Mouse (Mus musculus) stomach, embryonic 14.5 days (tissue): ENCODE results near the gene Prm1. TPM values are rescaled to one million over a fixed set of nuclear protein-coding genes. Genes with fewer than 3 reads are reported as not detected.

Experiments used
- ATAC-seq: fragments of 200-750 bp; cut with Nextera tagmentation; 2 replicates; pipeline ENCODE4 v1.8.0; 2017; ENCODE audit warnings: low read depth, moderate TSS enrichment; ENCODE audit not compliant: insufficient number of reproducible peaks, insufficient read depth, low FRiP score
- H3K27ac ChIP-seq: fragments of 300-500 bp; sonication (generic); 2 replicates; pipeline ENCODE4 v1.5.1; 2014; ENCODE audit warnings: mild to moderate bottlenecking, low read length, moderate library complexity, mixed read lengths
- H3K27me3 ChIP-seq: fragments of 300-500 bp; sonication (generic); 2 replicates; pipeline ENCODE4 v1.6.1; 2014; ENCODE audit warnings: low read length, control low read depth, mixed read lengths; ENCODE audit not compliant: control insufficient read depth, insufficient read depth
- H3K36me3 ChIP-seq: fragments of 300-500 bp; sonication (generic); 2 replicates; pipeline ENCODE4 v1.6.1; 2014; ENCODE audit warnings: mild to moderate bottlenecking, control low read depth, low read length, moderate library complexity, mixed read lengths; ENCODE audit not compliant: control insufficient read depth, insufficient read depth
- H3K4me1 ChIP-seq: fragments of 300-500 bp; sonication (generic); 2 replicates; pipeline ENCODE4 v1.6.1; 2014; ENCODE audit warnings: low read length, control low read depth, mixed read lengths; ENCODE audit not compliant: control insufficient read depth, insufficient read depth
- H3K4me2 ChIP-seq: fragments of 300-500 bp; sonication (generic); replicated peaks from 2 replicates; pipeline ENCODE4 v1.6.1; 2014; ENCODE audit warnings: low read depth, low read length, control low read depth
- H3K4me3 ChIP-seq: fragments of 300-500 bp; sonication (generic); 2 replicates; pipeline ENCODE4 v1.5.1; 2014; ENCODE audit warnings: low read depth, low read length, control low read depth
- H3K9ac ChIP-seq: fragments of 300-500 bp; sonication (generic); replicated peaks from 2 replicates; pipeline ENCODE4 v1.6.1; 2014; ENCODE audit warnings: low read depth, mild to moderate bottlenecking, control low read depth, low read length, moderate library complexity, mixed read lengths
- H3K9me3 ChIP-seq: fragments of 300-500 bp; sonication (generic); 2 replicates; pipeline ENCODE4 v1.6.1; 2016; ENCODE audit warnings: low read depth, low read length, control low read depth; ENCODE audit not compliant: control insufficient read depth
- WGBS: fragments of 180-500 bp; shearing (Covaris S2); extraction: QIAGEN DNeasy Blood & Tissue Kit; methylation state at CpG from one replicate; pipeline ENCODE4 v1.1.7; 2014; 5-methylcytosine and 5-hydroxymethylcytosine counted together
- polyA plus RNA-seq: library from polyadenylated mRNA; unstranded; fragments of >200 nt; fragmentation: Nextera tagmentation; extraction: Ambion mirVana; gene quantifications from 2 replicates; pipeline ENCODE4 v1.2.1, GENCODE M21; 2014

Prm1 gene
- polyA plus RNA-seq, 1 experiment from 2014 or later = not detected

DNA sequence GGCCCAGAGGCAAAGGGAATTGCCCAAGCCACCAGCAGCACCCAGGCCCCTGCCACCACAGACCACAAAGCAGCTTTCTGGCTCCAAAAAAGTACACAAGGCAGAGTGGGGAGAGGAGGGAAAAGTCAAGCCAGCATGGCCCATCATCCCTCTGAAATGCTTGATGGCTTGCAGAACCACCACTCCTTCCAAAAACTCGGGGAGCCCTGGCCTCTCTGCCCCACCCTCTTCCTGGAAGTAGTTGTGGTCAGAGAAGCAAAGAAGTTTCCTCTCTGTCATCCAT, 22.5 kb downstream of the Prm1 start:
- Histone ChIP-seq H3K4me1 (peaks cover 41% of the 10 kb centered on the region), H3K27ac (no peak overlapping the region; the same call in 1 of the 2 replicates), H3K4me2 (peak overlapping the region; percentile 95), H3K9me3 (no peaks in the 10 kb centered on the region), H3K27me3 (no peaks in the 10 kb centered on the region), H3K9ac (0 out of 2 replicates have a peak overlapping the region, but pooled peaks have one; percentile 77), H3K4me3 (peak overlapping the region; percentile 52), H3K36me3 (0 out of 2 replicates have a peak, but pooled peaks cover 3% of the 10 kb centered on the region)
- 13% methylated on average over 1 of the region's 1 CpGs for WGBS
- no peak for ATAC-seq

DNA sequence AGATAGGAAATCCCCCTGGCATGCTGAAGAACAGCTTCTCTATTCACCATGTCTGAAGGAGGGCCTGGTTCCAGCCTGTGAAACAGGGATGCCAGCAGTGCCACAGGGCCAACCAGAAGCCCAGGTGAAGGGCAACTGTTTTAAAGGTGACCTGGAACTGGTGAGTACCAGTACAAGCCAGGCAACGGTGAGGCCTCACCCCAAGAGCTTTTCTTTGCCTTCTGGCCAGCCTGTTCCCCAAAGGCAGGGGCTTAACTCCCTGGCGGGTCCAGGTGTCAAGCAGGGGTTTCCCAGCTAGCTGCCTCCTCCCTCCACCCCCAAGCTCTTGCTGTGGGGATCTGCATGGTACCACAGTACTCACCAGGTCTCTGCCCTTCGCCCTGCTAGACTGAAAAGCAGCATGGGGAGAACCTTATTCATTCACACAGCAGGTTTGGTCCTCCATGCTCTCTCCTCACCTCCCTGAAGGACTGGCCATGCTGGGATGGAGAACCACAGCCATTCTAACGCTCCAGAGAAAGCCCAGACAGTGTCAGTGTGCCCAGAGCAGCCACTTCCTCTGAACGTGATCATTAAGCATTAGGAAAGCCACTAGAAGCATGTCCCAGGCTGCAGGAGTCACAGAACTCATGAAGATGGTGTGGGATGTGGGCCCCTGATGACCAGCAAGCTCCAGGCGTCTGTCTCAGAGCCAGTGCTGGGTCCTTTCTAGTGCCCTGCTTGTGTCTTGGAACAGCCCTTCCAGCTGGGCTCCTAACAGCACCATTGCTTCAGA, 23.1 kb downstream of the Prm1 start:
- WGBS = 33% methylated on average over 6 of the region's 6 CpGs
- H3K4me3 ChIP-seq = peak overlapping the region; percentile 52
- peaks cover 41% of the 10 kb centered on the region for H3K4me1 ChIP-seq
- no peak for ATAC-seq
- H3K9ac ChIP-seq = 0 out of 2 replicates have a peak overlapping the region, but pooled peaks have one; percentile 77
- no peaks in the 10 kb centered on the region for H3K27me3 ChIP-seq
- peak overlapping the region; percentile 49 for H3K27ac ChIP-seq
- H3K9me3 ChIP-seq = no peaks in the 10 kb centered on the region
- peak overlapping the region; percentile 95 for H3K4me2 ChIP-seq
- 0 out of 2 replicates have a peak, but pooled peaks cover 3% of the 10 kb centered on the region for H3K36me3 ChIP-seq

DNA sequence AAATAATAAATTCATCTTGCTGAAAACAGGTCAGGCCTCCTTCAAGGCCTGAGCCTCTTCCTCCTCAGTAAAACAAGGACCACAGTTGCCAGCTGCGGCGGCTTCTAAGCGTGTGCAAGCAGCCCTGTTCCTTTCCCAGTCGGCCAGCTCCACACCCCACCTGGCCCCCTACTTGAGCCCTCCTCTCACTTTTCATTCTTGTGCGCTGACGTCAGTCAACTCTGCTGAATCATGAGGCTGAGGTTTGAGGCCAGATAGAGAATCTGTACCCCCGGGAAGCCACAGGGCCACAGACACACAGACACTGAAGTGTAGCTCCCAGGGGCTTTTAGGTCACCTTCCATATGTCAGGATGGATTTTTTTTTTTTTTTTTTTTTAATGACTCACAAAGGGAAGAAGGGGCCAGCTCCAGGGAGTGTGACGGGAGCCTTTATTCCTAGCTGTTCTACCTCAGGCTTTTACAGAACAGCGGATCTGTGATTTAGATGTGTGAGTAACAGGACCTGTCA, 23.7 kb downstream of the Prm1 start:
- Histone ChIP-seq H3K4me2 (peak overlapping the region; percentile 95), H3K4me1 (peaks cover 36% of the 10 kb centered on the region), H3K27ac (peak overlapping the region; percentile 49), H3K9ac (no peak overlapping the region), H3K36me3 (0 out of 2 replicates have a peak, but pooled peaks cover 3% of the 10 kb centered on the region), H3K27me3 (no peaks in the 10 kb centered on the region), H3K4me3 (peak overlapping the region; percentile 52; the same call in 1 of the 2 replicates), H3K9me3 (no peaks in the 10 kb centered on the region)
- WGBS = 27% methylated on average over 9 of the region's 9 CpGs
- ATAC-seq = no peak

DNA sequence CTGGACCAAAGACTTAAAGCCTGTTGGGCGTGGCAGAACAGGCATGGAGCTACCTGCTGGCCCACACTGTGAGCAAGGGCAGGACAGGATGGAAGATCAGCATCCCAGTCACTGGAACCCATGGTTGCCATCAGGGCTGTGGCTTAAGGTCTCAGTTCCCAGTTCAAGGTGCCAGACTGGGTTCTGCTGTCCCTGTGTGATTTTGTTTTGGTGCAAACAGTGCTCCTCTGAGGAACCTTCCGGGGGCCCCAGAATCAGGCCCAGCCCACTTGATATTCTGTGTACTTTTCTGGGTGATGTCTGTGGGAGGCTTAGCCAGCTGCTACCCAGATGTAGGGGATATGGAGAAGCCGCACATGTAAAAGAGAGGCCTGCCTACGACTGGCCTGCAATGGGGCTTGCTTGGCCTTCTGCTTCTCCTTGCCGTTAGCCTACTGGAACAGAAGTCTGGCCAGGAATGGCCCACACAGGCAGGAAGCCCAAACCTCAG, 25.0 kb downstream of the Prm1 start:
- peaks cover 29% of the 10 kb centered on the region for H3K4me1 ChIP-seq
- ATAC-seq = no peak
- H3K27me3 ChIP-seq = no peaks in the 10 kb centered on the region
- H3K9ac ChIP-seq = no peak overlapping the region
- H3K36me3 ChIP-seq = 0 out of 2 replicates have a peak, but pooled peaks cover 3% of the 10 kb centered on the region
- H3K27ac ChIP-seq = peak overlapping the region; percentile 49; the same call in 1 of the 2 replicates
- 58% methylated on average over 5 of the region's 5 CpGs for WGBS
- H3K4me2 ChIP-seq = peak overlapping the region; percentile 4; the same call in 1 of the 2 replicates
- no peaks in the 10 kb centered on the region for H3K9me3 ChIP-seq
- no peak overlapping the region for H3K4me3 ChIP-seq

DNA sequence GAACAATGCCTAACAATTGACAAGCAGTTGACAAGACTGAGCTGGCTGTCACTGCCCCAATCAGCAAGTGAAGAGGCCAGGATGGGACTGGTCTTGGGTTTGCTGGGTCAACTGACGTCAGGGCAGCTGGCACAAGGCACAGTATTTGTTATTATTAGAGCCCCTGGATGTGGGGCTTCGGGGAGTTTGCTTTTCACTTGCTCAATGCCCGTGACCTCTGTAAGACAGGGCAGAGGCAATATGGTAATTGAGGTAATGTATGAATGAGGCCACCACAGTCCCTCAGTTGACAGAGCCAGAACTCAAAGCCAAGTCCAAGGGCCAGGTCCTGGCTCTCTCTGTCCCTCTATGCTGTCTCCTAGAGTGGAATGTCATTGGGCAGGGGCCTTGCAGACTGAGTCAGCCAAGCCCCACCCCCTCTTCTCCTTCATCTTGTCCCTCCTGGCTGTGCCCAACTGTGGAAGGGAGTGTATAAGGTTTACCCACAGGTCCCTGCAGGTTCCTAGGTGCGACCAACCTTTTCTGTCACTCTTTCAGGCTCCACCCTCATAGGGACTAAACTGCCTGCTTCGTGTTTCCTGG, 28.0 kb downstream of the Prm1 start:
- Histone ChIP-seq H3K27me3 (no peaks in the 10 kb centered on the region), H3K36me3 (0 out of 2 replicates have a peak, but pooled peaks cover under 1% of the 10 kb centered on the region), H3K4me2 (no peak overlapping the region), H3K9ac (no peak overlapping the region), H3K9me3 (no peaks in the 10 kb centered on the region), H3K27ac (no peak overlapping the region), H3K4me3 (no peak overlapping the region), H3K4me1 (peaks cover 23% of the 10 kb centered on the region)
- WGBS = 52% methylated on average over 5 of the region's 5 CpGs
- ATAC-seq = no peak

DNA sequence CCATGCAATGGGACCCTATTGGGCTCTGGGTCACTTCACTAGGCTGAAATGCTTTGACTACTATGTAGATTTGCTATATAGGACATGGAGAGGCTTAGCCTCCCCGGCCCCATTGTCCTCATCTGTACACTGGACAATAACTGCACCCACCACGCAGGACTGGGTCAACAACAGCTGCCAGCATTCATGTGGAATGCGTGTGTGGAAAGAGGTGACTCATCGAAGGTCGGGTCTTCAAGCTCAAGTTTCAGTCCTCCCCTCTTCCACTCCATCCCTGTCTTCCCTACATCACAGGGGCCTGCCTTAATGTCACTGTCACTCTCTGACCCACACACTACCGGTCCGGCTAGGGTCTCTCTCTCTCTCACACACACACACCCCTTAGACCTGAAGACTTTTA, 29.3 kb downstream of the Prm1 start:
- Histone ChIP-seq H3K4me2 (no peak overlapping the region), H3K9ac (no peak overlapping the region), H3K27ac (no peak overlapping the region), H3K4me3 (no peak overlapping the region), H3K9me3 (no peaks in the 10 kb centered on the region), H3K36me3 (no peaks in the 10 kb centered on the region), H3K4me1 (peaks cover 10% of the 10 kb centered on the region), H3K27me3 (no peaks in the 10 kb centered on the region)
- ATAC-seq = no peak
- 49% methylated on average over 7 of the region's 7 CpGs for WGBS

DNA sequence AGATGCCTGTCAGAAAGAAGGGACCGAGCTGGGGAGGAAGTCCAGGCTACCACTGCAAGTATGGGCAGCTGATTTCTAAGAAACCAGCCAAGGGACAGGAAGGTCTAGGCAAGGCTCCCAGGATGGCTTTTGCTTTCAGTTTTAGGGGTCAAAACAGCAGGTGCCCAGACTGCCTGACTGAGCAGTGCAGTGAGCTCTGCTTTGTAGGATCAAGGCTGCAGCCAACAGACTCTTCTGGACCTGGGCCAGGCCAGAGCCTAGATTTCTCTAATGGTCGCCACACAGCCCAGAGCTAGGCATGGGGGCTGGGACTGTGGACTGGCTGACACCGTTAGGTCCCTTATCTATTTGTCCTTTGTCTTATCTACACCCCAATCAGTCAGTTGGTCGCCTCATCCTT, 30.9 kb downstream of the Prm1 start:
- Histone ChIP-seq H3K9me3 (no peaks in the 10 kb centered on the region), H3K9ac (no peak overlapping the region), H3K27me3 (no peaks in the 10 kb centered on the region), H3K36me3 (no peaks in the 10 kb centered on the region), H3K4me1 (no peaks in the 10 kb centered on the region), H3K4me3 (no peak overlapping the region), H3K27ac (no peak overlapping the region), H3K4me2 (no peak overlapping the region)
- ATAC-seq = no peak
- 54% methylated on average over 4 of the region's 4 CpGs for WGBS

DNA sequence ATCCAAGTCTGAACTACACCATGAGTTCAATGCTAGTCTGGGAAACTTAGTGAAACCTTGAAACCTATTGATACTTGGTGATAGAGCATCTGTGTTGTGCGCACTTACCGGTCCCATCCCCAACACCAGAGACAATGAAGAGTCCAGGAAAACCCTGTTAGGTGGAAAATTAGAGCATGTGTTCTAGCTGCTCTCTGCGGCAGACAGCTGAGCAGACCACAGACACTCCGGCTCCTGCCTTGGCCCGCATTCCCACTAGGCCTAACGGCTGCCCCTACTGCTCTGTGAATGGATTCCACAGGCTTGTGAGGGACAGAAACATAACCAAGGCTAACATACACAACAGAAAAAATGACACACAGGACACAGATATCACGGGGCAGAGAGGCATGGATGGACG, 32.1 kb downstream of the Prm1 start:
- Histone ChIP-seq H3K9me3 (no peaks in the 10 kb centered on the region), H3K4me2 (no peak overlapping the region), H3K4me1 (no peaks in the 10 kb centered on the region), H3K4me3 (no peak overlapping the region), H3K27me3 (no peaks in the 10 kb centered on the region), H3K27ac (no peak overlapping the region), H3K9ac (no peak overlapping the region), H3K36me3 (no peaks in the 10 kb centered on the region)
- whole genome bisulfite sequencing = 71% methylated on average over 8 of the region's 8 CpGs
- no peak for ATAC-seq
